Mouse (Mus musculus): Measurements from ENCODE around the gene Pomgnt2. TPM values are rescaled to one million over a fixed set of nuclear protein-coding genes. Genes with fewer than 3 reads are reported as not detected.

Gene Pomgnt2
- total and polyA plus RNA-seq, 3 experiments: not detected

GRCm38 (mm10) chr9:122014241-122014667 lies 17.3 kb upstream of the Pomgnt2 start:
- Histone ChIP-seq H3K27ac (ENCODE audit: insufficient read depth, low read depth) (no peak overlapping the region), H3K4me1 (ENCODE audit: control insufficient read depth in 1 of 2, insufficient read depth in 2 of 2) (peaks cover 8 to 9% of the 10 kb centered on the region in 2 experiments), H3K4me2 (ENCODE audit: insufficient read depth, low read depth, poor library complexity, severe bottlenecking) (peak overlapping the region; percentile 52), H3K4me3 (replicated peaks in 1 of 3; ENCODE audit: low read depth in 2 of 3, low read length in 2 of 3, poor library complexity in 1 of 3) (no peak overlapping the region), H3K9me3 (replicated peaks; ENCODE audit: low read length) (no peaks in the 10 kb centered on the region), H3K36me3 (replicated peaks in 1 of 2; ENCODE audit: control insufficient read depth in 1 of 2, insufficient read depth in 1 of 2, low read length in 1 of 2) (no peaks in the 10 kb centered on the region), H3K27me3 (replicated peaks) (peaks cover 15% of the 10 kb centered on the region), H3K79me2 (replicated peaks; ENCODE audit: control insufficient read depth, extremely low read depth, insufficient read depth, poor library complexity, severe bottlenecking) (no peaks in the 10 kb centered on the region), H3K9ac (ENCODE audit: insufficient read depth, low read depth) (no peak overlapping the region)
- in situ Hi-C loops (cut with MboI; ENCODE audit: low pct_ligation_motif_present, low pct_unique_long_range_greater_than_20kb, low sequenced_read_pairs) (no loop called here), dilution Hi-C loops (cut with MboI; ENCODE audit: extremely low pct_ligation_motif_present, extremely low pct_unique_long_range_greater_than_20kb, low sequenced_read_pairs) (no loop called here)
- peak; percentile 79 for DNase-seq (ENCODE audit: extremely low read depth)
- no peak for TF ChIP-seq MAFK (IDR thresholded peaks at IDR 0.05; ENCODE audit: insufficient replicate concordance, low read length)
- no peak for TF ChIP-seq EP300 (IDR thresholded peaks at IDR 0.05; ENCODE audit: low read length)
- no peak for TF ChIP-seq MAZ (IDR thresholded peaks at IDR 0.05; ENCODE audit: low read depth, low read length)
- TF ChIP-seq SIN3A (IDR thresholded peaks at IDR 0.05; ENCODE audit: low read length): no peak
- TF ChIP-seq MEF2A (IDR thresholded peaks at IDR 0.05; ENCODE audit: borderline replicate concordance, low read depth, low read length): 0 out of 2 replicates have a peak, but pooled peaks have one; percentile 22
- no peak for TF ChIP-seq USF1 (IDR thresholded peaks at IDR 0.05; ENCODE audit: low read depth, low read length)
- TF ChIP-seq MYC (IDR thresholded peaks at IDR 0.05; ENCODE audit: low read depth, low read length): 0 out of 2 replicates have a peak, but pooled peaks have one; percentile 43
- peak; percentile 33; the same call in 1 of the 2 replicates for TF ChIP-seq NELFE (IDR thresholded peaks at IDR 0.05; ENCODE audit: low read depth, low read length)
- TF ChIP-seq CTCF (conservative IDR thresholded peaks at IDR 0.05 in 1 of 2, IDR thresholded peaks at IDR 0.05 in 1 of 2; ENCODE audit: low read depth in 2 of 2, low read length in 2 of 2): peak; percentile 80 to 98
- peak; percentile 46 for TF ChIP-seq RAD21 (IDR thresholded peaks at IDR 0.05; ENCODE audit: low read depth, low read length)
- 0 out of 2 replicates have a peak, but pooled peaks have one; percentile 30 for TF ChIP-seq BHLHE40 (IDR thresholded peaks at IDR 0.05; ENCODE audit: low read depth, low read length)
- TF ChIP-seq SMC3 (IDR thresholded peaks at IDR 0.05; ENCODE audit: low read depth, low read length): peak; percentile 66
- TF ChIP-seq ZC3H11A (IDR thresholded peaks at IDR 0.05; ENCODE audit: low read depth, low read length): 0 out of 2 replicates have a peak, but pooled peaks have one; percentile 5
- TF ChIP-seq IRF4 (IDR thresholded peaks at IDR 0.05; ENCODE audit: low read depth, low read length): no peak
- TF ChIP-seq MAX (IDR thresholded peaks at IDR 0.05; ENCODE audit: low read length): 0 out of 2 replicates have a peak, but pooled peaks have one; percentile 18

- Histone ChIP-seq H3K4me3 (replicated peaks in 1 of 3; ENCODE audit: low read depth in 2 of 3, low read length in 2 of 3, poor library complexity in 1 of 3) (no peak overlapping the region), H3K36me3 (replicated peaks in 1 of 2; ENCODE audit: control insufficient read depth in 1 of 2, insufficient read depth in 1 of 2, low read length in 1 of 2) (no peaks in the 10 kb centered on the region), H3K27me3 (replicated peaks) (peaks cover 20% of the 10 kb centered on the region), H3K79me2 (replicated peaks; ENCODE audit: control insufficient read depth, extremely low read depth, insufficient read depth, poor library complexity, severe bottlenecking) (no peaks in the 10 kb centered on the region), H3K9me3 (replicated peaks; ENCODE audit: low read length) (no peaks in the 10 kb centered on the region), H3K27ac (ENCODE audit: insufficient read depth, low read depth) (no peak overlapping the region), H3K4me2 (ENCODE audit: insufficient read depth, low read depth, poor library complexity, severe bottlenecking) (no peak overlapping the region), H3K4me1 (ENCODE audit: control insufficient read depth in 1 of 2, insufficient read depth in 2 of 2) (peaks cover 8 to 9% of the 10 kb centered on the region in 2 experiments), H3K9ac (ENCODE audit: insufficient read depth, low read depth) (no peak overlapping the region)
- in situ Hi-C loops (cut with MboI; ENCODE audit: low pct_ligation_motif_present, low pct_unique_long_range_greater_than_20kb, low sequenced_read_pairs) (no loop called here), dilution Hi-C loops (cut with MboI; ENCODE audit: extremely low pct_ligation_motif_present, extremely low pct_unique_long_range_greater_than_20kb, low sequenced_read_pairs) (no loop called here)
- TF ChIP-seq NELFE (IDR thresholded peaks at IDR 0.05; ENCODE audit: low read depth, low read length) (no peak), MAFK (IDR thresholded peaks at IDR 0.05; ENCODE audit: insufficient replicate concordance, low read length) (no peak), RAD21 (IDR thresholded peaks at IDR 0.05; ENCODE audit: low read depth, low read length) (peak; percentile 11), MYC (IDR thresholded peaks at IDR 0.05; ENCODE audit: low read depth, low read length) (no peak), ELF1 (IDR thresholded peaks at IDR 0.05; ENCODE audit: low read depth, low read length) (no peak), ZNF384 (IDR thresholded peaks at IDR 0.05; ENCODE audit: low read depth, low read length) (no peak), SMC3 (IDR thresholded peaks at IDR 0.05; ENCODE audit: low read depth, low read length) (peak; percentile 38; the same call in 1 of the 2 replicates), CTCF (conservative IDR thresholded peaks at IDR 0.05 in 1 of 2, IDR thresholded peaks at IDR 0.05 in 1 of 2; ENCODE audit: low read depth in 2 of 2, low read length in 2 of 2) (peak in 1 of 2 experiments; percentile 58; a peak in 2 of 4 replicates), JUND (conservative IDR thresholded peaks at IDR 0.05; ENCODE audit: low read depth, low read length) (no peak), MXI1 (IDR thresholded peaks at IDR 0.05; ENCODE audit: low read depth, low read length) (no peak), MEF2A (IDR thresholded peaks at IDR 0.05; ENCODE audit: borderline replicate concordance, low read depth, low read length) (no peak)
- no peak for DNase-seq (ENCODE audit: extremely low read depth)
Observed at GRCm38 (mm10) chr9:122013629-122014028, 16.7 kb upstream of the Pomgnt2 start.

All from CH12.LX (cell line).